Mouse (Mus musculus): ENCODE data around the gene Gm14137. TPM values are rescaled to one million over a fixed set of nuclear protein-coding genes. Genes with fewer than 3 reads are reported as not detected.

The Gm14137 gene
- total and polyA plus RNA-seq, 3 experiments, result 2.3 to 9.2 (median 3.3) TPM

- TF ChIP-seq KAT2A (IDR thresholded peaks at IDR 0.05; ENCODE audit: insufficient replicate concordance, low read length) (no peak), MYC (IDR thresholded peaks at IDR 0.05; ENCODE audit: low read depth, low read length) (no peak), PAX5 (IDR thresholded peaks at IDR 0.05; ENCODE audit: low read length) (no peak), NELFE (IDR thresholded peaks at IDR 0.05; ENCODE audit: low read depth, low read length) (no peak), CHD1 (IDR thresholded peaks at IDR 0.05; ENCODE audit: low read depth, low read length) (no peak), TCF12 (IDR thresholded peaks at IDR 0.05; ENCODE audit: low read depth, low read length) (peak; percentile 52; the same call in 1 of the 2 replicates), ELF1 (IDR thresholded peaks at IDR 0.05; ENCODE audit: low read depth, low read length) (no peak), IRF4 (IDR thresholded peaks at IDR 0.05; ENCODE audit: low read depth, low read length) (no peak)
Observed at GRCm38 (mm10) chr2:119177384-119177939, 3.2 kb downstream of the Gm14137 start (continued).

- Histone ChIP-seq H3K4me3 (replicated peaks in 1 of 3; ENCODE audit: low read depth in 2 of 3, low read length in 2 of 3, poor library complexity in 1 of 3) (no peak overlapping the region), H3K79me2 (replicated peaks; ENCODE audit: control insufficient read depth, extremely low read depth, insufficient read depth, poor library complexity, severe bottlenecking) (no peaks in the 10 kb centered on the region), H3K4me1 (ENCODE audit: control insufficient read depth in 1 of 2, insufficient read depth in 2 of 2) (peaks cover 6 to 21% of the 10 kb centered on the region in 2 experiments; a peak in 3 of 4 replicates), H3K9ac (ENCODE audit: insufficient read depth, low read depth) (no peak overlapping the region), H3K27me3 (replicated peaks) (no peaks in the 10 kb centered on the region), H3K27ac (ENCODE audit: insufficient read depth, low read depth) (no peak overlapping the region), H3K36me3 (replicated peaks in 1 of 2; ENCODE audit: control insufficient read depth in 1 of 2, insufficient read depth in 1 of 2, low read length in 1 of 2) (peaks cover 35 to 74% of the 10 kb centered on the region in 2 experiments), H3K9me3 (replicated peaks; ENCODE audit: low read length) (peaks cover 3% of the 10 kb centered on the region), H3K4me2 (ENCODE audit: insufficient read depth, low read depth, poor library complexity, severe bottlenecking) (no peak overlapping the region)
- no peak for TF ChIP-seq IRF4 (IDR thresholded peaks at IDR 0.05; ENCODE audit: low read depth, low read length)
- no peak for TF ChIP-seq MAX (IDR thresholded peaks at IDR 0.05; ENCODE audit: low read length)
- in situ Hi-C loops (cut with MboI; ENCODE audit: low pct_ligation_motif_present, low pct_unique_long_range_greater_than_20kb, low sequenced_read_pairs), result loop anchor here (10.0 to 25.0 kb wide), 3 partner anchors 58 to 421 kb away; partner anchors contain the start of genes Ccdc9b and Phgr1
- no peak for DNase-seq (ENCODE audit: extremely low read depth)
- dilution Hi-C loops (cut with MboI; ENCODE audit: extremely low pct_ligation_motif_present, extremely low pct_unique_long_range_greater_than_20kb, low sequenced_read_pairs), result no loop called here
Observed at GRCm38 (mm10) chr2:119182914-119183313, 8.6 kb downstream of the Gm14137 start.

GRCm38 (mm10) chr2:119189029-119189710 lies 14.9 kb downstream of the Gm14137 start:
- DNase-seq (ENCODE audit: extremely low read depth), result peak; percentile 85
- in situ Hi-C loops (cut with MboI; ENCODE audit: low pct_ligation_motif_present, low pct_unique_long_range_greater_than_20kb, low sequenced_read_pairs) (loop anchor here (5.0 to 25.0 kb wide), 4 partner anchors 64 to 427 kb away; partner anchors contain the start of genes Ccdc9b and Phgr1), dilution Hi-C loops (cut with MboI; ENCODE audit: extremely low pct_ligation_motif_present, extremely low pct_unique_long_range_greater_than_20kb, low sequenced_read_pairs) (no loop called here)
- Histone ChIP-seq H3K9ac (ENCODE audit: insufficient read depth, low read depth) (peak overlapping the region; percentile 3; the same call in 1 of the 2 replicates), H3K79me2 (replicated peaks; ENCODE audit: control insufficient read depth, extremely low read depth, insufficient read depth, poor library complexity, severe bottlenecking) (no peaks in the 10 kb centered on the region), H3K4me2 (ENCODE audit: insufficient read depth, low read depth, poor library complexity, severe bottlenecking) (peak overlapping the region; percentile 79), H3K4me1 (ENCODE audit: control insufficient read depth in 1 of 2, insufficient read depth in 2 of 2) (peaks cover 0 to 8% of the 10 kb centered on the region in 2 experiments; a peak in 2 of 4 replicates), H3K27me3 (replicated peaks) (no peaks in the 10 kb centered on the region), H3K36me3 (replicated peaks in 1 of 2; ENCODE audit: control insufficient read depth in 1 of 2, insufficient read depth in 1 of 2, low read length in 1 of 2) (peaks cover 4 to 27% of the 10 kb centered on the region in 2 experiments), H3K9me3 (replicated peaks; ENCODE audit: low read length) (no peaks in the 10 kb centered on the region), H3K27ac (ENCODE audit: insufficient read depth, low read depth) (peak overlapping the region; percentile 34), H3K4me3 (replicated peaks in 1 of 3; ENCODE audit: low read depth in 2 of 3, low read length in 2 of 3, poor library complexity in 1 of 3) (peak overlapping the region; percentile 33 to 42 (median 42))
- TF ChIP-seq MEF2A (IDR thresholded peaks at IDR 0.05; ENCODE audit: borderline replicate concordance, low read depth, low read length) (no peak), NELFE (IDR thresholded peaks at IDR 0.05; ENCODE audit: low read depth, low read length) (no peak), KAT2A (IDR thresholded peaks at IDR 0.05; ENCODE audit: insufficient replicate concordance, low read length) (no peak), RCOR1 (conservative IDR thresholded peaks at IDR 0.05; ENCODE audit: low read depth, low read length) (no peak), SIN3A (IDR thresholded peaks at IDR 0.05; ENCODE audit: low read length) (0 out of 2 replicates have a peak, but pooled peaks have one; percentile 19), IRF4 (IDR thresholded peaks at IDR 0.05; ENCODE audit: low read depth, low read length) (peak; percentile 55), ZKSCAN1 (IDR thresholded peaks at IDR 0.05; ENCODE audit: borderline replicate concordance, low read depth, low read length) (no peak), GABPA (IDR thresholded peaks at IDR 0.05; ENCODE audit: insufficient replicate concordance, low read depth, low read length) (no peak), MAZ (IDR thresholded peaks at IDR 0.05; ENCODE audit: low read depth, low read length) (no peak), RAD21 (IDR thresholded peaks at IDR 0.05; ENCODE audit: low read depth, low read length) (peak; percentile 100), USF2 (conservative IDR thresholded peaks at IDR 0.05; ENCODE audit: low read depth, low read length) (no peak), BHLHE40 (IDR thresholded peaks at IDR 0.05; ENCODE audit: low read depth, low read length) (peak; percentile 58), ETS1 (conservative IDR thresholded peaks at IDR 0.05; ENCODE audit: low read depth, low read length) (no peak), TBP (conservative IDR thresholded peaks at IDR 0.05; ENCODE audit: low read depth, low read length) (no peak), ZNF384 (IDR thresholded peaks at IDR 0.05; ENCODE audit: low read depth, low read length) (no peak), SMC3 (IDR thresholded peaks at IDR 0.05; ENCODE audit: low read depth, low read length) (peak; percentile 93), MAX (IDR thresholded peaks at IDR 0.05; ENCODE audit: low read length) (no peak), JUN (IDR thresholded peaks at IDR 0.05; ENCODE audit: insufficient read depth, low read depth, low read length) (no peak), MAFK (IDR thresholded peaks at IDR 0.05; ENCODE audit: insufficient replicate concordance, low read length) (no peak), ZC3H11A (IDR thresholded peaks at IDR 0.05; ENCODE audit: low read depth, low read length) (peak; percentile 70), MXI1 (IDR thresholded peaks at IDR 0.05; ENCODE audit: low read depth, low read length) (peak; percentile 45; the same call in 1 of the 2 replicates), POLR2A (IDR thresholded peaks at IDR 0.05; ENCODE audit: low read depth, low read length) (no peak)
